Mouse (Mus musculus): ENCODE results near the gene Ubxn6. TPM values are rescaled to one million over a fixed set of nuclear protein-coding genes. Genes with fewer than 3 reads are reported as not detected.
"Not testable (repeated sequence)": the region's sequence is repeated elsewhere in the genome, so short reads cannot be mapped to it uniquely, and the experiment has no call there.

Ubxn6 gene
- polyA plus RNA-seq, 1 experiment from 2014 or later: 69.9 TPM

GRCm38 (mm10) chr17:56112743-56113142 is 37.9 kb upstream of the Ubxn6 start:
- no peaks in the 10 kb centered on the region for H3K36me3 ChIP-seq (ENCODE audit: control insufficient read depth, insufficient read depth, low read length)
- no peaks in the 10 kb centered on the region for H3K4me1 ChIP-seq (ENCODE audit: control insufficient read depth, insufficient read depth, low read length)
- no peaks in the 10 kb centered on the region for H3K27me3 ChIP-seq (ENCODE audit: control insufficient read depth, insufficient read depth, low read length)
- H3K4me3 ChIP-seq (ENCODE audit: low read depth, low read length): no peak overlapping the region
- H3K9ac ChIP-seq (replicated peaks; ENCODE audit: low read depth, low read length): no peak overlapping the region
- no peaks in the 10 kb centered on the region for H3K9me3 ChIP-seq (ENCODE audit: control insufficient read depth, low read length)
- no peak overlapping the region for H3K4me2 ChIP-seq (ENCODE audit: low read depth, low read length)
- ATAC-seq (ENCODE audit: low read depth): peak; percentile 9; the same call in 1 of the 2 replicates
- 75% methylated on average over 3 of the region's 3 CpGs for WGBS
- H3K27ac ChIP-seq (ENCODE audit: low read depth, low read length): no peak overlapping the region

GRCm38 (mm10) chr17:56111864-56112263 is 37.0 kb upstream of the Ubxn6 start:
- no peaks in the 10 kb centered on the region for H3K4me1 ChIP-seq (ENCODE audit: control insufficient read depth, insufficient read depth, low read length)
- no peaks in the 10 kb centered on the region for H3K36me3 ChIP-seq (ENCODE audit: control insufficient read depth, insufficient read depth, low read length)
- peak; percentile 32; the same call in 1 of the 2 replicates for ATAC-seq (ENCODE audit: low read depth)
- WGBS: 44% methylated on average over 5 of the region's 5 CpGs
- H3K27me3 ChIP-seq (ENCODE audit: control insufficient read depth, insufficient read depth, low read length): no peaks in the 10 kb centered on the region
- H3K9me3 ChIP-seq (ENCODE audit: control insufficient read depth, low read length): no peaks in the 10 kb centered on the region
- no peak overlapping the region for H3K4me3 ChIP-seq (ENCODE audit: low read depth, low read length)
- no peak overlapping the region for H3K4me2 ChIP-seq (ENCODE audit: low read depth, low read length)
- no peak overlapping the region for H3K27ac ChIP-seq (ENCODE audit: low read depth, low read length)
- no peak overlapping the region for H3K9ac ChIP-seq (replicated peaks; ENCODE audit: low read depth, low read length)

- WGBS: 42% methylated on average over 1 of the region's 1 CpGs
- no peak overlapping the region for H3K9ac ChIP-seq (replicated peaks; ENCODE audit: low read depth, low read length)
- H3K27me3 ChIP-seq (ENCODE audit: control insufficient read depth, insufficient read depth, low read length): no peaks in the 10 kb centered on the region
- H3K27ac ChIP-seq (ENCODE audit: low read depth, low read length): no peak overlapping the region
- H3K4me3 ChIP-seq (ENCODE audit: low read depth, low read length): no peak overlapping the region
- H3K36me3 ChIP-seq (ENCODE audit: control insufficient read depth, insufficient read depth, low read length): no peaks in the 10 kb centered on the region
- H3K4me2 ChIP-seq (ENCODE audit: low read depth, low read length): no peak overlapping the region
- no peaks in the 10 kb centered on the region for H3K4me1 ChIP-seq (ENCODE audit: control insufficient read depth, insufficient read depth, low read length)
- ATAC-seq (ENCODE audit: low read depth): no peak
- no peaks in the 10 kb centered on the region for H3K9me3 ChIP-seq (ENCODE audit: control insufficient read depth, low read length)
Observed at GRCm38 (mm10) chr17:56111021-56111420, 36.2 kb upstream of the Ubxn6 start.

- Histone ChIP-seq H3K4me3 (ENCODE audit: low read depth, low read length) (no peak overlapping the region), H3K27ac (ENCODE audit: low read depth, low read length) (no peak overlapping the region), H3K9me3 (ENCODE audit: control insufficient read depth, low read length) (no peaks in the 10 kb centered on the region), H3K9ac (replicated peaks; ENCODE audit: low read depth, low read length) (no peak overlapping the region), H3K4me2 (ENCODE audit: low read depth, low read length) (no peak overlapping the region), H3K27me3 (ENCODE audit: control insufficient read depth, insufficient read depth, low read length) (no peaks in the 10 kb centered on the region), H3K36me3 (ENCODE audit: control insufficient read depth, insufficient read depth, low read length) (no peaks in the 10 kb centered on the region), H3K4me1 (ENCODE audit: control insufficient read depth, insufficient read depth, low read length) (no peaks in the 10 kb centered on the region)
- 50% methylated on average over 4 of the region's 4 CpGs for WGBS
- no peak for ATAC-seq (ENCODE audit: low read depth)
Observed at GRCm38 (mm10) chr17:56110571-56110970, 35.7 kb upstream of the Ubxn6 start.

- H3K4me2 ChIP-seq (ENCODE audit: low read depth, low read length): no peak within 1 kb of the TSS
- no peaks in the 10 kb centered on the region for H3K4me1 ChIP-seq (ENCODE audit: control insufficient read depth, insufficient read depth, low read length)
- H3K36me3 ChIP-seq (ENCODE audit: control insufficient read depth, insufficient read depth, low read length): no peaks in the 10 kb centered on the region
- H3K9ac ChIP-seq (replicated peaks; ENCODE audit: low read depth, low read length): no peak within 1 kb of the TSS
- H3K27ac ChIP-seq (ENCODE audit: low read depth, low read length): no peak within 1 kb of the TSS
- no peak within 1 kb of the TSS for H3K4me3 ChIP-seq (ENCODE audit: low read depth, low read length)
- WGBS: 61% methylated on average over 10 of the region's 10 CpGs
- ATAC-seq (ENCODE audit: low read depth): no peak
- H3K9me3 ChIP-seq (ENCODE audit: control insufficient read depth, low read length): no peaks in the 10 kb centered on the region
- H3K27me3 ChIP-seq (ENCODE audit: control insufficient read depth, insufficient read depth, low read length): no peaks in the 10 kb centered on the region
Observed at GRCm38 (mm10) chr17:56109219-56110051, 34.6 kb upstream of the Ubxn6 start, which contains the start of gene Plin4. Plin4 (minus strand) TSS chr17:56109803.

- Histone ChIP-seq H3K27me3 (ENCODE audit: control insufficient read depth, insufficient read depth, low read length) (no peaks in the 10 kb centered on the region), H3K9me3 (ENCODE audit: control insufficient read depth, low read length) (no peaks in the 10 kb centered on the region), H3K4me3 (ENCODE audit: low read depth, low read length) (no peak overlapping the region), H3K4me1 (ENCODE audit: control insufficient read depth, insufficient read depth, low read length) (no peaks in the 10 kb centered on the region), H3K36me3 (ENCODE audit: control insufficient read depth, insufficient read depth, low read length) (no peaks in the 10 kb centered on the region), H3K4me2 (ENCODE audit: low read depth, low read length) (no peak overlapping the region), H3K9ac (replicated peaks; ENCODE audit: low read depth, low read length) (no peak overlapping the region), H3K27ac (ENCODE audit: low read depth, low read length) (no peak overlapping the region)
- no peak for ATAC-seq (ENCODE audit: low read depth)
- 78% methylated on average over 6 of the region's 6 CpGs for WGBS
Observed at GRCm38 (mm10) chr17:56108334-56109044, 33.7 kb upstream of the Ubxn6 start.

- Histone ChIP-seq H3K9ac (replicated peaks; ENCODE audit: low read depth, low read length) (no peak overlapping the region), H3K9me3 (ENCODE audit: control insufficient read depth, low read length) (no peaks in the 10 kb centered on the region), H3K4me3 (ENCODE audit: low read depth, low read length) (no peak overlapping the region), H3K4me1 (ENCODE audit: control insufficient read depth, insufficient read depth, low read length) (no peaks in the 10 kb centered on the region), H3K36me3 (ENCODE audit: control insufficient read depth, insufficient read depth, low read length) (0 out of 2 replicates have a peak, but pooled peaks cover 5% of the 10 kb centered on the region), H3K27ac (ENCODE audit: low read depth, low read length) (no peak overlapping the region), H3K4me2 (ENCODE audit: low read depth, low read length) (no peak overlapping the region), H3K27me3 (ENCODE audit: control insufficient read depth, insufficient read depth, low read length) (no peaks in the 10 kb centered on the region)
- WGBS: 79% methylated on average over 2 of the region's 2 CpGs
- no peak for ATAC-seq (ENCODE audit: low read depth)
Observed at GRCm38 (mm10) chr17:56107736-56108135, 32.9 kb upstream of the Ubxn6 start.

GRCm38 (mm10) chr17:56106981-56107380 is 32.2 kb upstream of the Ubxn6 start:
- H3K27me3 ChIP-seq (ENCODE audit: control insufficient read depth, insufficient read depth, low read length): no peaks in the 10 kb centered on the region
- H3K9ac ChIP-seq (replicated peaks; ENCODE audit: low read depth, low read length): no peak overlapping the region
- peaks cover 11% of the 10 kb centered on the region for H3K36me3 ChIP-seq (ENCODE audit: control insufficient read depth, insufficient read depth, low read length)
- H3K4me1 ChIP-seq (ENCODE audit: control insufficient read depth, insufficient read depth, low read length): no peaks in the 10 kb centered on the region
- ATAC-seq (ENCODE audit: low read depth): no peak
- WGBS: 78% methylated on average over 4 of the region's 4 CpGs
- H3K9me3 ChIP-seq (ENCODE audit: control insufficient read depth, low read length): no peaks in the 10 kb centered on the region
- H3K4me2 ChIP-seq (ENCODE audit: low read depth, low read length): no peak overlapping the region
- H3K4me3 ChIP-seq (ENCODE audit: low read depth, low read length): no peak overlapping the region
- no peak overlapping the region for H3K27ac ChIP-seq (ENCODE audit: low read depth, low read length)

GRCm38 (mm10) chr17:56106436-56106835 is 31.6 kb upstream of the Ubxn6 start:
- not testable (repeated sequence) for H3K9me3 ChIP-seq (ENCODE audit: control insufficient read depth, low read length); ATAC-seq (ENCODE audit: low read depth); H3K9ac ChIP-seq (replicated peaks; ENCODE audit: low read depth, low read length); H3K27ac ChIP-seq (ENCODE audit: low read depth, low read length); H3K4me2 ChIP-seq (ENCODE audit: low read depth, low read length); H3K4me3 ChIP-seq (ENCODE audit: low read depth, low read length); H3K27me3 ChIP-seq (ENCODE audit: control insufficient read depth, insufficient read depth, low read length); H3K4me1 ChIP-seq (ENCODE audit: control insufficient read depth, insufficient read depth, low read length)
- peaks cover 14% of the 10 kb centered on the region for H3K36me3 ChIP-seq (ENCODE audit: control insufficient read depth, insufficient read depth, low read length)
- WGBS: 95% methylated on average over 4 of the region's 4 CpGs

All from neural tube, embryonic 14.5 days (tissue).